Mouse (Mus musculus) embryonic facial prominence, embryonic 11.5 days (tissue): Measurements from ENCODE around the gene Frmd7. TPM values are rescaled to one million over a fixed set of nuclear protein-coding genes. Genes with fewer than 3 reads are reported as not detected.

ENCODE experiments used
- ATAC-seq: fragments of 200-750 bp; cut with Nextera tagmentation; replicated peaks from 2 replicates; pipeline ENCODE4 v1.8.0; 2017; ENCODE audit warnings: low read depth; ENCODE audit not compliant: insufficient number of reproducible peaks, low FRiP score, low TSS enrichment
- DNase-seq: peaks from one replicate; pipeline ENCODE4 v3.0.0-alpha.2; 2015; ENCODE audit warnings: low spot score
- H3K27ac ChIP-seq: fragments of 300-500 bp; sonication (generic); replicated peaks from 2 replicates; pipeline ENCODE4 v1.5.1; 2014; ENCODE audit warnings: mild to moderate bottlenecking, low read depth, low read length, control low read depth
- H3K27me3 ChIP-seq: fragments of 300-500 bp; sonication (generic); 2 replicates; pipeline ENCODE4 v1.6.1; 2014; ENCODE audit warnings: mild to moderate bottlenecking, low read length, moderate library complexity, mixed read lengths; ENCODE audit not compliant: control insufficient read depth, insufficient read depth
- H3K36me3 ChIP-seq: fragments of 300-500 bp; sonication (generic); replicated peaks from 2 replicates; pipeline ENCODE4 v1.6.1; 2014; ENCODE audit warnings: low read depth, mild to moderate bottlenecking, low read length, moderate library complexity, mixed read lengths; ENCODE audit not compliant: control insufficient read depth, insufficient read depth
- H3K4me1 ChIP-seq: fragments of 300-500 bp; sonication (generic); 2 replicates; pipeline ENCODE4 v1.6.1; 2014; ENCODE audit warnings: low read length, mixed read lengths; ENCODE audit not compliant: control insufficient read depth, insufficient read depth
- H3K4me2 ChIP-seq: fragments of 300-500 bp; sonication (generic); 2 replicates; pipeline ENCODE4 v1.6.1; 2014; ENCODE audit warnings: low read depth, mild to moderate bottlenecking, control low read depth, low read length, moderate library complexity
- H3K4me3 ChIP-seq: fragments of 300-500 bp; sonication (generic); 2 replicates; pipeline ENCODE4 v1.5.1; 2014; ENCODE audit warnings: low read depth, low read length, control low read depth
- H3K9ac ChIP-seq: fragments of 300-500 bp; sonication (generic); replicated peaks from 2 replicates; pipeline ENCODE4 v1.6.1; 2014; ENCODE audit warnings: mild to moderate bottlenecking, control low read depth, low read length
- H3K9me3 ChIP-seq: fragments of 300-500 bp; sonication (generic); replicated peaks from 2 replicates; pipeline ENCODE4 v1.6.1; 2016; ENCODE audit warnings: mild to moderate bottlenecking, low read length, inconsistent platforms, mixed read lengths; ENCODE audit not compliant: control insufficient read depth
- WGBS: fragments of 180-500 bp; shearing (Covaris S2); extraction: QIAGEN DNeasy Blood & Tissue Kit; methylation state at CpG from one replicate; pipeline ENCODE4 v1.1.7; 2014; 5-methylcytosine and 5-hydroxymethylcytosine counted together
- polyA plus RNA-seq: library from polyadenylated mRNA; unstranded; fragments of >200 nt; fragmentation: Nextera tagmentation; extraction: Ambion mirVana; gene quantifications from 2 replicates; pipeline ENCODE4 v1.2.1, GENCODE M21; 2014

Frmd7 gene
- polyA plus RNA-seq, 1 experiment from 2014 or later: not detected

- DNase-seq (peak; percentile 11), ATAC-seq (no peak)
- no peaks in the 10 kb centered on the region for H3K36me3 ChIP-seq
- H3K9me3 ChIP-seq: no peaks in the 10 kb centered on the region
- no peak overlapping the region for H3K9ac ChIP-seq
- no peak overlapping the region for H3K4me2 ChIP-seq
- no peaks in the 10 kb centered on the region for H3K4me1 ChIP-seq
- H3K4me3 ChIP-seq: no peak overlapping the region
- no peak overlapping the region for H3K27ac ChIP-seq
- 21% methylated on average over 3 of the region's 3 CpGs for WGBS
- H3K27me3 ChIP-seq: no peaks in the 10 kb centered on the region
Measured at GRCm38 (mm10) chrX:50918754-50919153, 23.8 kb downstream of the Frmd7 start.

- H3K4me2 ChIP-seq: no peak overlapping the region
- no peak overlapping the region for H3K9ac ChIP-seq
- 36% methylated on average over 3 of the region's 3 CpGs for WGBS
- no peaks in the 10 kb centered on the region for H3K9me3 ChIP-seq
- H3K36me3 ChIP-seq: no peaks in the 10 kb centered on the region
- DNase-seq (peak; percentile 50), ATAC-seq (no peak)
- no peaks in the 10 kb centered on the region for H3K27me3 ChIP-seq
- no peaks in the 10 kb centered on the region for H3K4me1 ChIP-seq
- H3K4me3 ChIP-seq: no peak overlapping the region
- H3K27ac ChIP-seq: no peak overlapping the region
Measured at GRCm38 (mm10) chrX:50917389-50917788, 25.1 kb downstream of the Frmd7 start.

- Histone ChIP-seq H3K36me3 (no peaks in the 10 kb centered on the region), H3K4me2 (no peak overlapping the region), H3K9me3 (no peaks in the 10 kb centered on the region), H3K27me3 (no peaks in the 10 kb centered on the region), H3K4me3 (no peak overlapping the region), H3K27ac (no peak overlapping the region), H3K4me1 (no peaks in the 10 kb centered on the region), H3K9ac (no peak overlapping the region)
- 85% methylated on average over 5 of the region's 5 CpGs for WGBS
- ATAC-seq: no peak
- DNase-seq: no peak
Measured at GRCm38 (mm10) chrX:50909915-50910314, 32.6 kb downstream of the Frmd7 start.

- no peak for DNase-seq
- Histone ChIP-seq H3K9ac (no peak overlapping the region), H3K4me1 (no peaks in the 10 kb centered on the region), H3K27me3 (no peaks in the 10 kb centered on the region), H3K27ac (no peak overlapping the region), H3K4me2 (no peak overlapping the region), H3K36me3 (no peaks in the 10 kb centered on the region), H3K9me3 (no peaks in the 10 kb centered on the region), H3K4me3 (no peak overlapping the region)
- no peak for ATAC-seq
- WGBS: 88% methylated on average over 3 of the region's 3 CpGs
Measured at GRCm38 (mm10) chrX:50903497-50903896, 39.0 kb downstream of the Frmd7 start.

GRCm38 (mm10) chrX:50887999-50888398, 54.5 kb downstream of the Frmd7 start:
- no peak overlapping the region for H3K4me2 ChIP-seq
- no peak overlapping the region for H3K27ac ChIP-seq
- DNase-seq (peak; percentile 3), ATAC-seq (no peak)
- no peaks in the 10 kb centered on the region for H3K4me1 ChIP-seq
- H3K9ac ChIP-seq: no peak overlapping the region
- 80% methylated on average over 2 of the region's 2 CpGs for WGBS
- no peaks in the 10 kb centered on the region for H3K27me3 ChIP-seq
- H3K9me3 ChIP-seq: no peaks in the 10 kb centered on the region
- no peaks in the 10 kb centered on the region for H3K36me3 ChIP-seq
- no peak overlapping the region for H3K4me3 ChIP-seq

- H3K4me1 ChIP-seq: no peaks in the 10 kb centered on the region
- 86% methylated on average over 6 of the region's 6 CpGs for WGBS
- H3K9ac ChIP-seq: no peak overlapping the region
- no peaks in the 10 kb centered on the region for H3K9me3 ChIP-seq
- H3K27me3 ChIP-seq: no peaks in the 10 kb centered on the region
- H3K4me2 ChIP-seq: no peak overlapping the region
- ATAC-seq (no peak), DNase-seq (no peak)
- no peak overlapping the region for H3K4me3 ChIP-seq
- no peak overlapping the region for H3K27ac ChIP-seq
- no peaks in the 10 kb centered on the region for H3K36me3 ChIP-seq
Measured at GRCm38 (mm10) chrX:50874246-50875002, 68.1 kb downstream of the Frmd7 start.

- Histone ChIP-seq H3K27ac (no peak overlapping the region), H3K4me2 (no peak overlapping the region), H3K27me3 (no peaks in the 10 kb centered on the region), H3K9me3 (no peaks in the 10 kb centered on the region), H3K4me1 (no peaks in the 10 kb centered on the region), H3K36me3 (no peaks in the 10 kb centered on the region), H3K4me3 (no peak overlapping the region), H3K9ac (no peak overlapping the region)
- 77% methylated on average over 5 of the region's 5 CpGs for WGBS
- ATAC-seq (no peak), DNase-seq (no peak)
Measured at GRCm38 (mm10) chrX:50864734-50865133, 77.8 kb downstream of the Frmd7 start.

GRCm38 (mm10) chrX:50863771-50864170, 78.7 kb downstream of the Frmd7 start:
- H3K36me3 ChIP-seq: no peaks in the 10 kb centered on the region
- H3K4me3 ChIP-seq: no peak overlapping the region
- no peaks in the 10 kb centered on the region for H3K27me3 ChIP-seq
- no peaks in the 10 kb centered on the region for H3K4me1 ChIP-seq
- WGBS: 46% methylated on average over 2 of the region's 2 CpGs
- H3K9ac ChIP-seq: no peak overlapping the region
- no peak for DNase-seq
- no peak overlapping the region for H3K4me2 ChIP-seq
- H3K27ac ChIP-seq: no peak overlapping the region
- ATAC-seq: no peak
- H3K9me3 ChIP-seq: no peaks in the 10 kb centered on the region
